Mouse (Mus musculus): ENCODE measurements around the gene Mss51.

Mss51 gene

GRCm38 (mm10) chr14:20496603-20497002 is at the start of gene Mss51:
TSS of gene Mss51 (minus strand) at chr14:20496901.
- DNase-seq = no peak

- DNase-seq = peak; percentile 87 to 94
Measured at GRCm38 (mm10) chr14:20546415-20546814, 49.7 kb upstream of the Mss51 start, which contains the start of gene Ppp3cb. TSS of gene Ppp3cb (minus strand) at chr14:20546573.

- peak; percentile 90 to 94 for DNase-seq
Measured at GRCm38 (mm10) chr14:20545529-20546331, 49.0 kb upstream of the Mss51 start.

- DNase-seq = no peak
Measured at GRCm38 (mm10) chr14:20544467-20545411, 48.0 kb upstream of the Mss51 start.

GRCm38 (mm10) chr14:20529643-20530042 is 32.9 kb upstream of the Mss51 start:
- DNase-seq = no peak

- DNase-seq = no peak
Measured at GRCm38 (mm10) chr14:20520179-20520578, 23.5 kb upstream of the Mss51 start.

GRCm38 (mm10) chr14:20508424-20508823 is 11.7 kb upstream of the Mss51 start:
- DNase-seq = no peak

GRCm38 (mm10) chr14:20502966-20503365 is 6.3 kb upstream of the Mss51 start:
- DNase-seq = no peak

GRCm38 (mm10) chr14:20499982-20500381 is 3.3 kb upstream of the Mss51 start:
- no peak for DNase-seq

- DNase-seq = no peak
Measured at GRCm38 (mm10) chr14:20486031-20486430, 10.7 kb downstream of the Mss51 start.

- DNase-seq = no peak
Measured at GRCm38 (mm10) chr14:20482051-20482751, 14.5 kb downstream of the Mss51 start.

- peak; percentile 20 to 53 for DNase-seq
Measured at GRCm38 (mm10) chr14:20481211-20481610, 15.5 kb downstream of the Mss51 start.

GRCm38 (mm10) chr14:20480195-20480579 is 16.5 kb downstream of the Mss51 start:
- no peak for DNase-seq

GRCm38 (mm10) chr14:20479291-20480194 is 17.2 kb downstream of the Mss51 start, which contains the start of gene Anxa7:
TSS of gene Anxa7 (minus strand) at chr14:20480133.
- peak; percentile 82 to 89 for DNase-seq

- DNase-seq = peak; percentile 32 to 55
Measured at GRCm38 (mm10) chr14:20478801-20479200, 17.9 kb downstream of the Mss51 start.

- DNase-seq = no peak
Measured at GRCm38 (mm10) chr14:20478385-20478784, 18.3 kb downstream of the Mss51 start.

- DNase-seq = no peak
Measured at GRCm38 (mm10) chr14:20477261-20478025, 19.3 kb downstream of the Mss51 start.

GRCm38 (mm10) chr14:20460216-20460615 is 36.5 kb downstream of the Mss51 start:
- no peak for DNase-seq

- DNase-seq = no peak
Measured at GRCm38 (mm10) chr14:20458378-20458777, 38.3 kb downstream of the Mss51 start.

GRCm38 (mm10) chr14:20452929-20453328 is 43.8 kb downstream of the Mss51 start:
- peak in 1 of 2 experiments; percentile 3 for DNase-seq
